23 mouse cellular contexts compared by ENCODE assay signal in genomic region chr12:81735246-81736070, GRCm38 (mm10). TPM values are rescaled to one million over a fixed set of nuclear protein-coding genes. Genes with fewer than 3 reads are reported as not detected.
DNase-seq lines count a peak whose midpoint lies in the region; ATAC-seq and TF ChIP-seq lines count a peak whose summit lies in the region.
"Had no signal": no experiment of that assay in that cellular context is flagged by ENCODE, and none has a peak within 500 bp of the region (broad histone marks: within the 10 kb centered on the region; RNA-seq: fewer than 3 reads in every experiment).

No protein-coding gene starts in this region.

- no peaks in the 10 kb centered on the region for H3K27me3 ChIP-seq in forebrain, postnatal 0 days (ENCODE audit: insufficient read depth, low read length)
- H3K27me3 ChIP-seq in forebrain, embryonic 16.5 days (replicated peaks; ENCODE audit: control insufficient read depth, insufficient read depth, low read length), result no peaks in the 10 kb centered on the region
- H3K27me3 ChIP-seq in midbrain, postnatal 0 days (ENCODE audit: insufficient read depth, low read length), result no peaks in the 10 kb centered on the region
- no peaks in the 10 kb centered on the region for H3K27me3 ChIP-seq in midbrain, embryonic 13.5 days
- no peaks in the 10 kb centered on the region for H3K27me3 ChIP-seq in splenic B cell, adult 2 months (ENCODE audit: control insufficient read depth, insufficient read depth, low read length, poor library complexity, severe bottlenecking)
- H3K27me3 ChIP-seq: forebrain, embryonic 12.5 days; hindbrain, embryonic 12.5 days; liver, embryonic 12.5 days had no signal

- no peak for TF ChIP-seq CTCF in forebrain, postnatal 0 days (IDR thresholded peaks at IDR 0.05; ENCODE audit: low read depth)
- TF ChIP-seq CTCF in midbrain, postnatal 0 days (IDR thresholded peaks at IDR 0.05), result 0 out of 2 replicates have a peak, but pooled peaks have one; percentile 9

- H3K4me3 ChIP-seq in forebrain, postnatal 0 days (ENCODE audit: low read depth, low read length), result no peak overlapping the region
- H3K4me3 ChIP-seq in forebrain, embryonic 16.5 days (replicated peaks; ENCODE audit: low read length), result no peak overlapping the region
- H3K4me3 ChIP-seq in midbrain, postnatal 0 days (ENCODE audit: low read depth, low read length), result no peak overlapping the region
- no peak overlapping the region for H3K4me3 ChIP-seq in midbrain, embryonic 13.5 days (replicated peaks)
- H3K4me3 ChIP-seq: forebrain, embryonic 12.5 days; heart, embryonic 10.5 days; hindbrain, embryonic 12.5 days; liver, embryonic 12.5 days had no signal

- DNase-seq in forebrain, postnatal 0 days, result peak; percentile 9
- DNase-seq in left cerebral cortex, adult 11 months (ENCODE audit: low spot score), result peak; percentile 17
- no peak for DNase-seq in left cerebral cortex, adult 18-20 months (ENCODE audit: low spot score in 2 of 2)
- DNase-seq in midbrain, postnatal 0 days (ENCODE audit: low spot score), result no peak
- peak; percentile 59 for DNase-seq in splenic B cell, adult 2 months (ENCODE audit: low read depth, low spot score)
- no peak for DNase-seq in retina, embryonic 14.5 days (ENCODE audit: low spot score)
- DNase-seq: adrenal gland, postnatal 25 days; cerebellum, adult 18-20 months; cerebellum, postnatal 25 days; heart, postnatal 14 days; kidney, adult 8-10 months; kidney, postnatal 36 days; lung, embryonic 14.5 days; thymus, postnatal 36 days had no signal

- no peaks in the 10 kb centered on the region for H3K4me1 ChIP-seq in forebrain, postnatal 0 days (ENCODE audit: insufficient read depth)
- H3K4me1 ChIP-seq in forebrain, embryonic 16.5 days (replicated peaks; ENCODE audit: control insufficient read depth, insufficient read depth, low read length), result no peaks in the 10 kb centered on the region
- H3K4me1 ChIP-seq in midbrain, postnatal 0 days (ENCODE audit: insufficient read depth, low read length), result no peaks in the 10 kb centered on the region
- 0 out of 2 replicates have a peak, but pooled peaks cover 4% of the 10 kb centered on the region for H3K4me1 ChIP-seq in midbrain, embryonic 13.5 days (replicated peaks)
- H3K4me1 ChIP-seq: heart, embryonic 10.5 days; hindbrain, embryonic 12.5 days; liver, embryonic 12.5 days had no signal

- H3K9me3 ChIP-seq in forebrain, postnatal 0 days (ENCODE audit: low read length), result no peaks in the 10 kb centered on the region
- no peaks in the 10 kb centered on the region for H3K9me3 ChIP-seq in forebrain, embryonic 16.5 days (ENCODE audit: control insufficient read depth, low read length)
- H3K9me3 ChIP-seq in midbrain, postnatal 0 days (ENCODE audit: low read length), result no peaks in the 10 kb centered on the region
- no peaks in the 10 kb centered on the region for H3K9me3 ChIP-seq in midbrain, embryonic 13.5 days
- H3K9me3 ChIP-seq: forebrain, embryonic 12.5 days; G1E; heart, embryonic 10.5 days; hindbrain, embryonic 12.5 days; liver, embryonic 12.5 days had no signal

- peaks cover 40% of the 10 kb centered on the region for H3K36me3 ChIP-seq in forebrain, postnatal 0 days (ENCODE audit: insufficient read depth)
- H3K36me3 ChIP-seq in forebrain, embryonic 16.5 days (ENCODE audit: control insufficient read depth, insufficient read depth), result peaks cover 11% of the 10 kb centered on the region
- H3K36me3 ChIP-seq in midbrain, postnatal 0 days (ENCODE audit: insufficient read depth, low read length), result peaks cover 58% of the 10 kb centered on the region
- peaks cover 76% of the 10 kb centered on the region for H3K36me3 ChIP-seq in midbrain, embryonic 13.5 days
- no peaks in the 10 kb centered on the region; the same call in 1 of the 2 replicates for H3K36me3 ChIP-seq in splenic B cell, adult 2 months (ENCODE audit: control insufficient read depth, insufficient read depth, low read length, poor library complexity, severe bottlenecking)
- H3K36me3 ChIP-seq: G1E; heart, embryonic 10.5 days; liver, embryonic 12.5 days had no signal

- H3K9ac ChIP-seq in forebrain, postnatal 0 days, result no peak overlapping the region
- H3K9ac ChIP-seq in forebrain, embryonic 16.5 days (replicated peaks; ENCODE audit: low read depth, low read length), result no peak overlapping the region
- no peak overlapping the region for H3K9ac ChIP-seq in midbrain, postnatal 0 days (replicated peaks; ENCODE audit: low read length, poor library complexity, severe bottlenecking)
- H3K9ac ChIP-seq in midbrain, embryonic 13.5 days (replicated peaks), result no peak overlapping the region
- H3K9ac ChIP-seq: forebrain, embryonic 12.5 days; hindbrain, embryonic 12.5 days; liver, embryonic 12.5 days; lung, embryonic 14.5 days had no signal

- peak; percentile 66 for ATAC-seq in forebrain, postnatal 0 days
- ATAC-seq in forebrain, embryonic 16.5 days, result no peak
- no peak for ATAC-seq in midbrain, postnatal 0 days (ENCODE audit: low FRiP score)
- ATAC-seq in midbrain, embryonic 13.5 days, result no peak
- ATAC-seq: CD4-positive, CD25-positive, alpha-beta regulatory T cell, adult 4 months; liver, embryonic 12.5 days; midbrain, embryonic 16.5 days had no signal

- 63% methylated on average over 11 of the region's 11 CpGs for WGBS in forebrain, postnatal 0 days
- WGBS in forebrain, embryonic 16.5 days, result 71% methylated on average over 11 of the region's 11 CpGs
- WGBS in midbrain, postnatal 0 days, result 64% methylated on average over 11 of the region's 11 CpGs
- 66% methylated on average over 11 of the region's 11 CpGs for WGBS in midbrain, embryonic 13.5 days

- H3K27ac ChIP-seq in forebrain, postnatal 0 days (ENCODE audit: low read depth, low read length), result 0 out of 2 replicates have a peak overlapping the region, but pooled peaks have one; percentile 16
- no peak overlapping the region for H3K27ac ChIP-seq in forebrain, embryonic 16.5 days (ENCODE audit: low read length)
- no peak overlapping the region for H3K27ac ChIP-seq in midbrain, postnatal 0 days (ENCODE audit: low read depth, low read length)
- no peak overlapping the region for H3K27ac ChIP-seq in midbrain, embryonic 13.5 days
- H3K27ac ChIP-seq: forebrain, embryonic 12.5 days; heart, embryonic 10.5 days; hindbrain, embryonic 12.5 days; liver, embryonic 12.5 days had no signal

- no peak overlapping the region for H3K4me2 ChIP-seq in forebrain, postnatal 0 days (ENCODE audit: low read depth)
- no peak overlapping the region for H3K4me2 ChIP-seq in forebrain, embryonic 16.5 days (ENCODE audit: low read length)
- H3K4me2 ChIP-seq in midbrain, postnatal 0 days (ENCODE audit: low read depth, low read length, poor library complexity, severe bottlenecking), result no peak overlapping the region
- no peak overlapping the region for H3K4me2 ChIP-seq in midbrain, embryonic 13.5 days (replicated peaks)
- H3K4me2 ChIP-seq: forebrain, embryonic 12.5 days; hindbrain, embryonic 12.5 days; liver, embryonic 12.5 days; lung, embryonic 14.5 days had no signal

RNA-seq across cellular contexts. Expression of gene Map3k9, which starts 45.5 kb away (rescaled TPM):
- total RNA-seq in forebrain, postnatal 0 days (2014; rRNA removed), result 41.4 and 49.2 TPM in 2 replicates
- polyA plus RNA-seq in forebrain, postnatal 0 days (2015; fragmentation: Nextera tagmentation; extraction: Ambion mirVana), result 4.3 and 6.5 TPM in 2 replicates
- polyA plus RNA-seq in forebrain, embryonic 16.5 days (2015; fragmentation: Nextera tagmentation; extraction: Ambion mirVana), result 7.2 and 8.7 TPM in 2 replicates
- total RNA-seq in left cerebral cortex, adult 18-20 months (2021), result 10 to 100 TPM; 57.3 to 57.4 TPM
- total RNA-seq in midbrain, postnatal 0 days (2014; rRNA removed), result 67.1 and 71.1 TPM in 2 replicates
- polyA plus RNA-seq in midbrain, postnatal 0 days (2015; fragmentation: Nextera tagmentation; extraction: Ambion mirVana), result 7.9 and 9.3 TPM in 2 replicates
- 7.2 and 9.3 TPM in 2 replicates for polyA plus RNA-seq in midbrain, embryonic 13.5 days (2015; fragmentation: Nextera tagmentation; extraction: Ambion mirVana)
- polyA plus RNA-seq: G1E had no signal

Comparison
In these comparisons a context has a peak if more than half of its experiments do, and no peak if none do; other contexts are left out.
1. DNase-seq: peak in forebrain, postnatal 0 days (single experiment), left cerebral cortex, adult 11 months (single experiment) and splenic B cell, adult 2 months (single experiment); none in left cerebral cortex, adult 18-20 months (0 of 2), midbrain, postnatal 0 days (single experiment) and retina, embryonic 14.5 days (single experiment).